Mouse (Mus musculus) cerebellum, adult 2 months (tissue): ENCODE data around the gene Myh6.

ENCODE experiments used
- CTCF ChIP-seq: fragments of 200-500 bp; IDR thresholded peaks from 2 replicates; pipeline ENCODE4 v1.5.1; 2011; ENCODE audit warnings: low read depth, mild to moderate bottlenecking, control low read depth, low read length, moderate library complexity, borderline replicate concordance; ENCODE audit not compliant: insufficient read depth
- POLR2A ChIP-seq: fragments of 200-500 bp; IDR thresholded peaks from 2 replicates; pipeline ENCODE4 v1.6.1; 2011; ENCODE audit warnings: low read length, control low read depth, borderline replicate concordance; ENCODE audit not compliant: insufficient read depth

DNA sequence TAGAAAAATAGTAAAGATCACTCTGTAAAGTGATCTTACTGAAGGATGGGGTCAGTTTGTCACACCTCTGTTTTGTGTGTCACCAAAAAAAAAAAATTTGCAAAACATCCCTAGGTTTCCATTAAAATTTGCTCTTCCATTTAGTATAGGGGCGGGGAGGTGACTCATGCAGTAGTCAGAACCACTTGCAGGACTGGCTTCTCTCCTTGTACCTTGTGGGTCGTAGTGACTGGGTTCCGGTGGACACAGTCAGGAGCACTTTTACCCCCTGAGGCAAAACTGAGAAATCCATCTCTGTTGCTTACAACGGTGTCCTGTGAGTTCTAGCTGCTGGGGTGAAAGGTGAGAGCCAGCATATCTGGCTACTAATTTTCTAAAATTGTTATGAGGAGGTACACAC lies 63.1 kb downstream of the Myh6 start:
- TF ChIP-seq CTCF (no peak), POLR2A (no peak)
